Mouse (Mus musculus): ENCODE measurements at regions not wholly inside any gene's neighbourhood (a gene's known extent, or its start where the extent isn't known, plus 50 kb on each side); places are given as distances from the start of the nearest gene placed in this dataset.

GRCm38 (mm10) chr10:102712263-102712662 lies 200.2 kb downstream of the Rassf9 start:
- no peak for TF ChIP-seq CTCF (IDR thresholded peaks at IDR 0.05; ENCODE audit: borderline replicate concordance, extremely low read depth, insufficient read depth, insufficient read length)
- no peak for TF ChIP-seq POLR2A (IDR thresholded peaks at IDR 0.05; ENCODE audit: borderline replicate concordance, extremely low read depth, insufficient read depth, insufficient read length, poor library complexity, severe bottlenecking)
